Mouse (Mus musculus) intestine, postnatal 0 days (tissue): ENCODE measurements at regions not wholly inside any gene's neighbourhood (a gene's known extent, or its start where the extent isn't known, plus 50 kb on each side); places are given as distances from the start of the nearest gene placed in this dataset.

ENCODE experiments used
- ATAC-seq: fragments of 200-750 bp; cut with Nextera tagmentation; 2 replicates; pipeline ENCODE4 v1.8.0; 2017; ENCODE audit warnings: mild to moderate bottlenecking, moderate TSS enrichment, moderate library complexity
- H3K27ac ChIP-seq: fragments of 300-500 bp; sonication (generic); 2 replicates; pipeline ENCODE4 v1.5.1; 2014; ENCODE audit warnings: mild to moderate bottlenecking, low read depth, low read length, moderate library complexity
- H3K27me3 ChIP-seq: fragments of 300-500 bp; sonication (generic); replicated peaks from 2 replicates; pipeline ENCODE4 v1.6.1; 2014; ENCODE audit warnings: low read length, mixed read lengths; ENCODE audit not compliant: control insufficient read depth, insufficient read depth
- H3K36me3 ChIP-seq: fragments of 300-500 bp; sonication (generic); 2 replicates; pipeline ENCODE4 v1.6.1; 2014; ENCODE audit warnings: mild to moderate bottlenecking, moderate library complexity; ENCODE audit not compliant: control insufficient read depth, insufficient read depth
- H3K4me1 ChIP-seq: fragments of 300-500 bp; sonication (generic); replicated peaks from 2 replicates; pipeline ENCODE4 v1.6.1; 2014; ENCODE audit warnings: antibody characterized with exemption, low read length, mixed read lengths; ENCODE audit not compliant: control insufficient read depth, insufficient read depth
- H3K4me2 ChIP-seq: fragments of 300-500 bp; sonication (generic); replicated peaks from 2 replicates; pipeline ENCODE4 v1.6.1; 2014; ENCODE audit warnings: low read depth, mild to moderate bottlenecking, moderate library complexity
- H3K4me3 ChIP-seq: fragments of 300-500 bp; sonication (generic); 2 replicates; pipeline ENCODE4 v1.5.1; 2014; ENCODE audit warnings: low read depth, low read length
- H3K9ac ChIP-seq: fragments of 300-500 bp; sonication (generic); 2 replicates; pipeline ENCODE4 v1.6.1; 2014; ENCODE audit warnings: mild to moderate bottlenecking, low read depth, low read length
- H3K9me3 ChIP-seq: fragments of 300-500 bp; sonication (generic); 2 replicates; pipeline ENCODE4 v1.6.1; 2016; ENCODE audit warnings: mixed run types; ENCODE audit not compliant: control insufficient read depth
- CTCF ChIP-seq: sonication (generic); IDR thresholded peaks from 2 replicates; pipeline ENCODE4 v1.5.1; 2016; ENCODE audit warnings: low read depth, mild to moderate bottlenecking, control low read depth, antibody characterized with exemption, moderate library complexity
- WGBS: fragments of 180-500 bp; shearing (Covaris S2); extraction: QIAGEN DNeasy Blood & Tissue Kit; methylation state at CpG from one replicate; pipeline ENCODE4 v1.1.7; 2014; 5-methylcytosine and 5-hydroxymethylcytosine counted together

- H3K9me3 ChIP-seq = peaks cover 6% of the 10 kb centered on the region; the same call in 1 of the 2 replicates
- no peak overlapping the region for H3K9ac ChIP-seq
- 0 out of 2 replicates have a peak, but pooled peaks cover 3% of the 10 kb centered on the region for H3K4me1 ChIP-seq
- H3K36me3 ChIP-seq = no peaks in the 10 kb centered on the region; the same call in 1 of the 2 replicates
- H3K27me3 ChIP-seq = no peaks in the 10 kb centered on the region
- H3K4me3 ChIP-seq = no peak overlapping the region
- H3K4me2 ChIP-seq = no peak overlapping the region
- 57% methylated on average over 5 of the region's 5 CpGs for WGBS
- no peak overlapping the region for H3K27ac ChIP-seq
- no peak for ATAC-seq
- TF ChIP-seq CTCF = no peak
These were observed 51.0 kb upstream of the Stt3b start for GRCm38 (mm10) chr9:115361191-115361590.

- H3K4me3 ChIP-seq = no peak overlapping the region
- H3K4me1 ChIP-seq = 0 out of 2 replicates have a peak, but pooled peaks cover 3% of the 10 kb centered on the region
- H3K27ac ChIP-seq = no peak overlapping the region
- no peak for TF ChIP-seq CTCF
- no peak for ATAC-seq
- 94% methylated on average over 11 of the region's 11 CpGs for WGBS
- H3K9ac ChIP-seq = no peak overlapping the region
- no peaks in the 10 kb centered on the region for H3K27me3 ChIP-seq
- H3K36me3 ChIP-seq = no peaks in the 10 kb centered on the region; the same call in 1 of the 2 replicates
- H3K9me3 ChIP-seq = peaks cover 6% of the 10 kb centered on the region; the same call in 1 of the 2 replicates
- no peak overlapping the region for H3K4me2 ChIP-seq
These were observed 51.7 kb upstream of the Stt3b start for GRCm38 (mm10) chr9:115361881-115362280.

- Histone ChIP-seq H3K4me2 (no peak overlapping the region), H3K27me3 (no peaks in the 10 kb centered on the region), H3K4me3 (no peak overlapping the region), H3K36me3 (no peaks in the 10 kb centered on the region; the same call in 1 of the 2 replicates), H3K9me3 (peaks cover 6% of the 10 kb centered on the region; the same call in 1 of the 2 replicates), H3K9ac (no peak overlapping the region), H3K27ac (no peak overlapping the region; the same call in 1 of the 2 replicates), H3K4me1 (0 out of 2 replicates have a peak, but pooled peaks cover under 1% of the 10 kb centered on the region)
- ATAC-seq = no peak
- WGBS = 89% methylated on average over 4 of the region's 4 CpGs
- no peak for TF ChIP-seq CTCF
These were observed 52.3 kb upstream of the Stt3b start for GRCm38 (mm10) chr9:115362486-115362885.

- 58% methylated on average over 16 of the region's 16 CpGs for WGBS
- TF ChIP-seq CTCF = peak; percentile 76
- peaks cover 6% of the 10 kb centered on the region; the same call in 1 of the 2 replicates for H3K9me3 ChIP-seq
- 0 out of 2 replicates have a peak overlapping the region, but pooled peaks have one; percentile 3 for H3K4me2 ChIP-seq
- peak; percentile 92 for ATAC-seq
- no peaks in the 10 kb centered on the region for H3K27me3 ChIP-seq
- H3K9ac ChIP-seq = no peak overlapping the region
- H3K27ac ChIP-seq = peak overlapping the region; percentile 63
- no peaks in the 10 kb centered on the region for H3K4me1 ChIP-seq
- no peak overlapping the region for H3K4me3 ChIP-seq
- no peaks in the 10 kb centered on the region; the same call in 1 of the 2 replicates for H3K36me3 ChIP-seq
These were observed 55.0 kb upstream of the Stt3b start for GRCm38 (mm10) chr9:115364919-115365861.

- no peak for ATAC-seq
- H3K4me2 ChIP-seq = no peak overlapping the region
- H3K4me3 ChIP-seq = no peak overlapping the region
- no peaks in the 10 kb centered on the region for H3K27me3 ChIP-seq
- H3K36me3 ChIP-seq = no peaks in the 10 kb centered on the region
- no peak for TF ChIP-seq CTCF
- no peak overlapping the region for H3K27ac ChIP-seq
- WGBS = 77% methylated on average over 3 of the region's 3 CpGs
- peaks cover 6% of the 10 kb centered on the region; the same call in 1 of the 2 replicates for H3K9me3 ChIP-seq
- no peaks in the 10 kb centered on the region for H3K4me1 ChIP-seq
- H3K9ac ChIP-seq = no peak overlapping the region
These were observed 57.6 kb upstream of the Stt3b start for GRCm38 (mm10) chr9:115367808-115368207.

GRCm38 (mm10) chr9:115380276-115380675, 70.1 kb upstream of the Stt3b start:
- no peak overlapping the region for H3K27ac ChIP-seq
- no peak overlapping the region for H3K4me2 ChIP-seq
- H3K9ac ChIP-seq = no peak overlapping the region
- WGBS = 81% methylated on average over 15 of the region's 15 CpGs
- H3K9me3 ChIP-seq = no peaks in the 10 kb centered on the region
- no peaks in the 10 kb centered on the region for H3K36me3 ChIP-seq
- no peak for ATAC-seq
- H3K27me3 ChIP-seq = no peaks in the 10 kb centered on the region
- no peak overlapping the region for H3K4me3 ChIP-seq
- no peak for TF ChIP-seq CTCF
- 0 out of 2 replicates have a peak, but pooled peaks cover 2% of the 10 kb centered on the region for H3K4me1 ChIP-seq
